Mouse (Mus musculus): ENCODE results near the gene Pdpr. TPM values are rescaled to one million over a fixed set of nuclear protein-coding genes. Genes with fewer than 3 reads are reported as not detected.

Gene Pdpr
- polyA plus RNA-seq (2015; fragmentation: Nextera tagmentation; extraction: Ambion mirVana) = 11.8 and 14.0 TPM in 2 replicates

DNA sequence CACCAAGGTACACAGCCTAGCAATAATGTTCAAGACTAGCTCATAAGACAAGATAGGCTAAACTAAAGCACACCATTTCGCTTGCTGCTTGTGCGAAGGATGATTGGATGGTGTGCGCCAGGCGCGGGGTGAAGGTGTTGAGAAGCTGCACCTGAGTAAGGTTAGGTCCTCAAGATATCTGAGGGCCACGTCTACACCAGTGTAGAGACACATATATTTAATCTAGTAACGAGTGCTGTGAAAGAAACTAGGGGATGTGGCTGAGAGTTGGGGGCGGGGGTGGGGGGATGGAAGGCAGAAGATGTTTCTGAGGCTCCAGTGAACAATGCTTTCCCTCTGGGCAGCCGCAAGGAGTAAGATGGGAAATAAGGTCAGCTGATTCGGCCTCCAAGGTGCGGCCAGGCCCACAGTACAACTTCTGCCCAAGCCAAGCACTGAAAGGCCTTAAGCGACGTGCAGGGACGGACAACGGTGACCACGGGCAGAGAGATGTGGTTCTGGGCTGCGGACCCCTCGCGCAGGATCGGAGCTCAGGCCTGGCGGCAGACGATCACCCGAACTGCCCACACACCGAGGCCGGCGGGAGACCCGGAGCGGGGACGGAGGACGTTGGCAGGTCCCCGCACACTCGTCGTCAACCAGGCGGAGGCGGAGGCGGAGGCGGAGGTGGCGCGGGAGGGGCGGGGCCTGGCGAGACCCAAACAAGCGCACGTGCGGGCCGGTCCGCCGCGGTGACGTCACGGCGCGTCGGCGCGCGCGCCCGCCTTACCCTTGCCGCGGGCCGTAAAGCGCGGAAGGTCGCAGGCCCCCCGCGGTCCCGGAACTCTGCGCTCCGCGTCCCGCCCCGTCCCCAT lies at the start of gene Pdpr:
TSS of gene Pdpr (plus strand) at position 766 of the 854 bp plus-strand sequence.

DNA sequence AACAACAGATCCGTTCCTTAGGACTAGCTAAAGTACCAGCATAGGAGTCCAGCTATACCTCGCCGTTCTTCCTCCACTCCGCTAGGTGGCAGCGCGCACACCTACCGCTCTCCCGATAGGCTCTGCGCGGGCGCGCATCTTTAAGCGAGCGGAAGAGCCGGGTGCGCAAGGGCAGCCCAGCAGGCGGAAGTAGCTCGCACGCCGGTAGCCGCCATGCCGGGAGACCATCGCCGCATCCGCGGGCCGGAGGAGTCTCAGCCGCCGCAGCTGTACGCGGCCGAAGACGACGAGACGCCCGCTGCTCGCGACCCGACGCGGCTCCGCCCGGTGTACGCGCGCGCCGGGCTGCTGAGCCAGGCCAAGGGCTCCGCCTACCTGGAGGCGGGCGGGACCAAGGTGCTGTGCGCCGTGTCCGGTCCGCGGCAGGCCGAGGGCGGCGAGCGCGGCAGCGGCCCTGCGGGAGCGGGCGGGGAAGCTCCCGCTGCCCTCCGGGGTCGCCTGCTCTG lies 38.2 kb upstream of the Pdpr start, which contains the start of gene Exosc6:
TSS of gene Exosc6 (plus strand) at position 182 of the 506 bp plus-strand sequence.

DNA sequence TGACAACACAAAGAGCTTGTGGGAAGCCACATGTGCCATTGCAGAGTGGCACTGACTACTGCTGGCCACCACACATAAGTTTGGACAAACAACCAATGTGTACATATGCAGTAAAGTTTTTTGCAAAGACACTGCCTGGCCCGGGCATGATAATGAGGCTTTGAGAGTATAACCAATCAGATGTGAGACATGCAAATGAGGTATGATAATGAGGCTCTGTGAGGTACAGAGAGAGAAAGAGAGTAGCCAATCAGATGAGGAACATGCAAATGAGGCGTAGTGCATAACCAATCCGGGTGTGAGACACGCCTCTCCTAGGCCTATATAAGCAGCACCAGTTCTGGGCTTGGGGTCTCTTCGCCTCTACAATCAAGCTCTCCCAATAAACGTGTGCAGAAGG lies 2.1 kb upstream of the Pdpr start, which contains the start of gene Clec18a:
TSS of gene Clec18a (minus strand) at position 101 of the 400 bp plus-strand sequence.

Other genes starting within 250 kb of the Pdpr start
- 79.1 and 81.3 TPM in 2 replicates for gene Cog4, start 248.0 kb upstream of the Pdpr start, polyA plus RNA-seq (2015; fragmentation: Nextera tagmentation; extraction: Ambion mirVana)
- gene Sf3b3, start 247.8 kb upstream of the Pdpr start, polyA plus RNA-seq (2015; fragmentation: Nextera tagmentation; extraction: Ambion mirVana) = 35.8 and 37.2 TPM in 2 replicates
- 2.4 and 2.9 TPM in 2 replicates for gene Fuk, start 192.1 kb upstream of the Pdpr start, polyA plus RNA-seq (2015; fragmentation: Nextera tagmentation; extraction: Ambion mirVana)
- gene St3gal2, start 174.7 kb upstream of the Pdpr start, polyA plus RNA-seq (2015; fragmentation: Nextera tagmentation; extraction: Ambion mirVana) = 20.8 and 20.9 TPM in 2 replicates
- gene Ddx19a, start 96.8 kb upstream of the Pdpr start, polyA plus RNA-seq (2015; fragmentation: Nextera tagmentation; extraction: Ambion mirVana) = 7.8 and 8.4 TPM in 2 replicates
- 3.0 and 3.2 TPM in 2 replicates for gene Ddx19b, start 62.9 kb upstream of the Pdpr start, polyA plus RNA-seq (2015; fragmentation: Nextera tagmentation; extraction: Ambion mirVana)
- gene Aars, start 61.5 kb upstream of the Pdpr start, polyA plus RNA-seq (2015; fragmentation: Nextera tagmentation; extraction: Ambion mirVana) = 21.8 and 25.0 TPM in 2 replicates
- 1.9 TPM in 1 of 2 replicates, not detected in the other for gene Exosc6, start 38.3 kb upstream of the Pdpr start, polyA plus RNA-seq (2015; fragmentation: Nextera tagmentation; extraction: Ambion mirVana)
- 0.45 and 1.7 TPM in 2 replicates for gene Clec18a, start 2.2 kb upstream of the Pdpr start, polyA plus RNA-seq (2015; fragmentation: Nextera tagmentation; extraction: Ambion mirVana)
- 31.7 and 32.5 TPM in 2 replicates for gene Glg1, start 164.6 kb downstream of the Pdpr start, polyA plus RNA-seq (2015; fragmentation: Nextera tagmentation; extraction: Ambion mirVana)
- gene Rfwd3, start 205.6 kb downstream of the Pdpr start, polyA plus RNA-seq (2015; fragmentation: Nextera tagmentation; extraction: Ambion mirVana) = 9.3 and 10.2 TPM in 2 replicates
- 1.8 and 3.6 TPM in 2 replicates for gene Mlkl, start 243.5 kb downstream of the Pdpr start, polyA plus RNA-seq (2015; fragmentation: Nextera tagmentation; extraction: Ambion mirVana)

All from skeletal muscle tissue, postnatal 0 days (tissue).